Mouse (Mus musculus) G1E (cell line): ENCODE measurements around the gene Fxyd3.

ENCODE experiments used
- CTCF ChIP-seq: IDR thresholded peaks from 2 replicates; pipeline ENCODE4 v1.5.1; 2012; ENCODE audit warnings: low read depth, low read length, inconsistent platforms, mixed read lengths
- GATA1 ChIP-seq: IDR thresholded peaks from 2 replicates; pipeline ENCODE4 v1.6.1; 2012; ENCODE audit warnings: borderline replicate concordance, low read length, inconsistent platforms, mixed read lengths
- GATA2 ChIP-seq: IDR thresholded peaks from 2 replicates; pipeline ENCODE4 v1.6.1; 2012; ENCODE audit warnings: low read depth, low read length, inconsistent platforms, borderline replicate concordance
- POLR2AphosphoS5 ChIP-seq: IDR thresholded peaks from 2 replicates; pipeline ENCODE4 v1.6.1; 2012; ENCODE audit warnings: low read depth, low read length, inconsistent platforms; ENCODE audit not compliant: insufficient replicate concordance
- TAL1 ChIP-seq: conservative IDR thresholded peaks from 2 replicates; pipeline ENCODE4 v1.6.1; 2012; ENCODE audit warnings: low read depth, low read length, inconsistent platforms, mixed read lengths

GRCm38 (mm10) chr7:31096892-31097564 is 20.5 kb upstream of the Fxyd3 start:
- TF ChIP-seq GATA1 (no peak), CTCF (no peak), TAL1 (no peak), POLR2AphosphoS5 (no peak), GATA2 (no peak)
